10 mouse cellular contexts compared by ENCODE assay signal in genomic region chr14:55492103-55492502, GRCm38 (mm10). TPM values are rescaled to one million over a fixed set of nuclear protein-coding genes. Genes with fewer than 3 reads are reported as not detected.
A peak's percentile ranks its signal among the peaks of the same experiment; 100 is the strongest.
DNase-seq lines count a peak whose midpoint lies in the region; ATAC-seq and TF ChIP-seq lines count a peak whose summit lies in the region.
"Had no signal": no experiment of that assay in that cellular context is flagged by ENCODE, and none has a peak within 500 bp of the region (broad histone marks: within the 10 kb centered on the region; RNA-seq: fewer than 3 reads in every experiment).

No protein-coding gene starts in this region.

- no peaks in the 10 kb centered on the region for H3K9me3 ChIP-seq in liver, embryonic 14.5 days (ENCODE audit: control insufficient read depth, low read length)

- no peak for TF ChIP-seq CTCF in liver, embryonic 14.5 days (IDR thresholded peaks at IDR 0.05; ENCODE audit: low read depth)

- peak overlapping the region in 1 of 2 experiments; percentile 65; a peak in 1 of 4 replicates for H3K4me3 ChIP-seq in liver, embryonic 14.5 days (ENCODE audit: insufficient read depth in 1 of 2, low read depth in 2 of 2, low read length in 2 of 2)

- no peaks in the 10 kb centered on the region; the same call in 1 of the 2 replicates for H3K27me3 ChIP-seq in liver, embryonic 14.5 days (ENCODE audit: control insufficient read depth, insufficient read depth, low read length)

- TF ChIP-seq EP300 in liver, embryonic 14.5 days (IDR thresholded peaks at IDR 0.05; ENCODE audit: low read depth), result no peak

- no peaks in the 10 kb centered on the region for H3K36me3 ChIP-seq in liver, embryonic 14.5 days (replicated peaks; ENCODE audit: control insufficient read depth, insufficient read depth, low read depth)

- DNase-seq in cerebellum, adult 11-12 months, result peak; percentile 50
- DNase-seq in cerebellum, postnatal 4 days (ENCODE audit: low spot score in 2 of 2), result no peak
- peak; percentile 59 to 63 for DNase-seq in right cerebral cortex, postnatal 10 days (ENCODE audit: low spot score in 2 of 2)
- no peak for DNase-seq in right cerebral cortex, postnatal 4 days
- DNase-seq in liver, embryonic 14.5 days (ENCODE audit: low read depth in 3 of 3, low spot score in 3 of 3), result no peak
- DNase-seq in urinary bladder, postnatal 25 days (ENCODE audit: low spot score), result no peak
- DNase-seq in lung, postnatal 25 days (ENCODE audit: low spot score), result no peak

- WGBS in liver, embryonic 14.5 days (ENCODE audit: insufficient replicate concordance), result 31% methylated on average over 3 of the region's 3 CpGs

- H3K27ac ChIP-seq in liver, embryonic 14.5 days, result no peak overlapping the region

- ATAC-seq in liver, embryonic 14.5 days (ENCODE audit: insufficient read depth), result no peak
- no peak for ATAC-seq in megakaryocyte progenitor cell, adult 5-6 weeks (replicated peaks; ENCODE audit: poor library complexity)

- H3K4me1 ChIP-seq in liver, embryonic 14.5 days (replicated peaks; ENCODE audit: control insufficient read depth in 2 of 2, insufficient read depth in 2 of 2, low read length in 1 of 2), result peaks cover 6 to 12% of the 10 kb centered on the region in 2 experiments; a peak in 3 of 4 replicates

- no peak overlapping the region for H3K9ac ChIP-seq in liver, embryonic 14.5 days (replicated peaks)

- H3K4me2 ChIP-seq in liver, embryonic 14.5 days (ENCODE audit: low read depth), result peak overlapping the region; percentile 99

RNA-seq across cellular contexts. Expression of gene Carmil3, which starts 1.7 kb away (rescaled TPM):
- 2.6 TPM in 2 replicates for polyA plus RNA-seq in liver, embryonic 14.5 days (2012; rRNA removed)
- 0.32 and 0.45 TPM in 2 replicates for polyA plus RNA-seq in liver, embryonic 14.5 days (2014; fragmentation: Nextera tagmentation; extraction: Ambion mirVana)
- total RNA-seq in megakaryocyte progenitor cell, adult 5-6 weeks (2015), result 0.05 and 0.15 TPM in 2 replicates
- total RNA-seq in megakaryocyte progenitor cell, adult 5-6 weeks (2017), result not detected in 2 replicates

RNA-seq across cellular contexts. Expression of gene Dhrs4, which starts 13.5 kb away (rescaled TPM):
- 40.3 and 44.1 TPM in 2 replicates for polyA plus RNA-seq in liver, embryonic 14.5 days (2012; rRNA removed)
- 40.4 and 42.2 TPM in 2 replicates for polyA plus RNA-seq in liver, embryonic 14.5 days (2014; fragmentation: Nextera tagmentation; extraction: Ambion mirVana)
- total RNA-seq in megakaryocyte progenitor cell, adult 5-6 weeks (2015), result 38.9 and 48.0 TPM in 2 replicates
- total RNA-seq in megakaryocyte progenitor cell, adult 5-6 weeks (2017), result 58.8 and 67.3 TPM in 2 replicates

RNA-seq across cellular contexts. Expression of gene Cpne6, which starts 18.1 kb away (rescaled TPM):
- polyA plus RNA-seq in liver, embryonic 14.5 days (2012; rRNA removed), result 0.05 and 0.06 TPM in 2 replicates
- not detected in 2 replicates for polyA plus RNA-seq in liver, embryonic 14.5 days (2014; fragmentation: Nextera tagmentation; extraction: Ambion mirVana)
- total RNA-seq in megakaryocyte progenitor cell, adult 5-6 weeks (2015), result not detected in 2 replicates
- not detected in 2 replicates for total RNA-seq in megakaryocyte progenitor cell, adult 5-6 weeks (2017)

RNA-seq across cellular contexts. Expression of gene Nrl, which starts 32.7 kb away (rescaled TPM):
- not detected in 2 replicates for polyA plus RNA-seq in liver, embryonic 14.5 days (2012; rRNA removed)
- polyA plus RNA-seq in liver, embryonic 14.5 days (2014; fragmentation: Nextera tagmentation; extraction: Ambion mirVana), result not detected in 2 replicates
- total RNA-seq in megakaryocyte progenitor cell, adult 5-6 weeks (2015), result not detected in 2 replicates
- total RNA-seq in megakaryocyte progenitor cell, adult 5-6 weeks (2017), result not detected in 2 replicates
- total RNA-seq: gastrocnemius, postnatal 10 days had no signal
- polyA plus RNA-seq: kidney, adult 2 months had no signal

RNA-seq across cellular contexts. Expression of gene Pck2, which starts 48.0 kb away (rescaled TPM):
- 19.6 and 21.9 TPM in 2 replicates for polyA plus RNA-seq in liver, embryonic 14.5 days (2012; rRNA removed)
- 15.6 and 20.6 TPM in 2 replicates for polyA plus RNA-seq in liver, embryonic 14.5 days (2014; fragmentation: Nextera tagmentation; extraction: Ambion mirVana)
- total RNA-seq in megakaryocyte progenitor cell, adult 5-6 weeks (2015), result 17.6 and 18.9 TPM in 2 replicates
- total RNA-seq in megakaryocyte progenitor cell, adult 5-6 weeks (2017), result 32.5 and 44.3 TPM in 2 replicates

Comparison
In these comparisons a context has a peak if more than half of its experiments do, and no peak if none do; other contexts are left out.
1. DNase-seq: peak in cerebellum, adult 11-12 months (single experiment) and right cerebral cortex, postnatal 10 days (2 of 2); none in cerebellum, postnatal 4 days (0 of 2), right cerebral cortex, postnatal 4 days (single experiment), liver, embryonic 14.5 days (0 of 3), urinary bladder, postnatal 25 days (single experiment) and lung, postnatal 25 days (single experiment).